Mouse (Mus musculus): Measurements from ENCODE around the gene Dgki. TPM values are rescaled to one million over a fixed set of nuclear protein-coding genes. Genes with fewer than 3 reads are reported as not detected.

Dgki gene
- not detected in 2 replicates for polyA plus RNA-seq (2012; ENCODE audit: insufficient read depth, insufficient read length, missing spikeins)

DNA sequence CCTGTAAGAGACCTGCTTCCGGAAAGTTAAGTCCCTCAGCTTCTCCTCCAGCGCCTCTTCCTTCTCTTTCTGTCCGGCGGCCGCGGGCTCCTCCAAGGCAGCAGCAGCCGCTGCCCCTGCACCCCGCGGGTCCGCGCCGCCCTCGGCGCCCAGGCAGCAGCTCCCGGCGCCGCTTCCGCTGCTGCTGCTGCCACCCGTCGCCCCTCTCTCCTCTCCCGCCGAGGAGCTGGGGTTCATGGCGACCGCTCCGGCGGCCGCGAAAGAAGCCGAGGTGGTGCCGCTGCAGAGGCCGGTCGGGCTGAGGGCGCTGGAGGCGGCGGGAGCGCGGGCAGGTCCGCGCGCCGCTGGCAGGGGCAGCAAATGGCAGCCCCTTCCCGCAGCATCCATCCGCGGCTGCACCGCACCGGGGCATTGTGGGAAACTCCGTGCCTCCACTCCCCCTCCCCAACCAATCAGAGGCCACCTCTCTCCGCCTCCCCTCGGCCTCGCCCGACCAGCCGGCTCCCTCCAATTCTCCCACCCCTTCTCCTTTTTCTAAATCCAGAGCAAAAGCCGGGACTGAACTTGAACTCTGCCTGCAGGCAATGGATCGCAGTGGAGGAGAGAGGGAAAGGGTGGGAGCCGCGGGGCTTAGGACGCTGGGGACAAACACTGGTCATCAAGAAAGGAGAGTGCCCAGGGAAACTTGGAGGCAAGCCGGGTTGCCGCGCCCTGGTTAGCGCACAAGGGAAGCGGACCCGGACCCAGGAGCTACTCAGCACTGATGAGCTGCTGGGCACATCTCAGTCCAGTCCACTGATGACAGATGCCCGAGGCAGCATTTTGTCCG, at the start of gene Dgki:
Dgki (minus strand) TSS at position 623 of the 829 bp plus-strand sequence.
- Histone ChIP-seq H3K4me3 (ENCODE audit: insufficient read depth, low read length) (peak within 1 kb of the TSS; percentile 17; the same call in 1 of the 2 replicates), H3K4me1 (ENCODE audit: control insufficient read depth, insufficient read depth, low read length) (no peaks in the 10 kb centered on the region), H3K27ac (ENCODE audit: insufficient read depth, low read depth, low read length) (no peak within 1 kb of the TSS)
- TF ChIP-seq CTCF (IDR thresholded peaks at IDR 0.05; ENCODE audit: low read depth, low read length) (no peak), POLR2A (IDR thresholded peaks at IDR 0.05; ENCODE audit: borderline replicate concordance, low read depth, low read length) (no peak)

- TF ChIP-seq CTCF (IDR thresholded peaks at IDR 0.05; ENCODE audit: low read depth, low read length) (no peak), POLR2A (IDR thresholded peaks at IDR 0.05; ENCODE audit: borderline replicate concordance, low read depth, low read length) (no peak)
- Histone ChIP-seq H3K27ac (ENCODE audit: insufficient read depth, low read depth, low read length) (no peak overlapping the region), H3K4me1 (ENCODE audit: control insufficient read depth, insufficient read depth, low read length) (no peaks in the 10 kb centered on the region), H3K4me3 (ENCODE audit: insufficient read depth, low read length) (no peak overlapping the region)
Measured at GRCm38 (mm10) chr6:37347606-37348005, 47.6 kb upstream of the Dgki start.

- Histone ChIP-seq H3K27ac (ENCODE audit: insufficient read depth, low read depth, low read length) (no peak overlapping the region), H3K4me3 (ENCODE audit: insufficient read depth, low read length) (no peak overlapping the region), H3K4me1 (ENCODE audit: control insufficient read depth, insufficient read depth, low read length) (peaks cover 4% of the 10 kb centered on the region; the same call in 1 of the 2 replicates)
- TF ChIP-seq CTCF (IDR thresholded peaks at IDR 0.05; ENCODE audit: low read depth, low read length) = no peak
- TF ChIP-seq POLR2A (IDR thresholded peaks at IDR 0.05; ENCODE audit: borderline replicate concordance, low read depth, low read length) = no peak
Measured at GRCm38 (mm10) chr6:37338055-37338454, 38.1 kb upstream of the Dgki start.

GRCm38 (mm10) chr6:37336831-37337260, 36.9 kb upstream of the Dgki start:
- TF ChIP-seq CTCF (IDR thresholded peaks at IDR 0.05; ENCODE audit: low read depth, low read length) (no peak), POLR2A (IDR thresholded peaks at IDR 0.05; ENCODE audit: borderline replicate concordance, low read depth, low read length) (no peak)
- Histone ChIP-seq H3K4me1 (ENCODE audit: control insufficient read depth, insufficient read depth, low read length) (peaks cover 4% of the 10 kb centered on the region; the same call in 1 of the 2 replicates), H3K27ac (ENCODE audit: insufficient read depth, low read depth, low read length) (no peak overlapping the region), H3K4me3 (ENCODE audit: insufficient read depth, low read length) (no peak overlapping the region)

DNA sequence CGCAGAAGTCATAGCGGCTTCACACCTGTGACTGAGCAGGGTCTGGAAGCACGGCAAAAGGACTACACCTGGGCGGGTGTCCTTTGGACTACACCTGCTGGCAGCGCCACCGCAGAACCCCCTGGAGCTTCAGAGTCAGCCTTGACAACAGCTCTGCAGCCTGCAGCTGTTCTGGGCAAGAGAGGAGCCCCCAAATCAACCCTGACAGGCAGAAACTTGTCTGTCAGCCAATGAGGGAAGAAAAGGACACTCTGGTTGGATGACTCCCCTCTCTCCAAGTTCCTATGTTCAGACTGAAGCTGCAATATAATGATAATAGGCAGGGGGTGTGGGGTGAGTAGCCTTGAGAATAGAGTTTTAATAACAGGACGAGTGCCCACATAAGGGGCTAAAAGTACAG, 36.4 kb upstream of the Dgki start:
- no peak overlapping the region for H3K27ac ChIP-seq (ENCODE audit: insufficient read depth, low read depth, low read length)
- H3K4me3 ChIP-seq (ENCODE audit: insufficient read depth, low read length) = no peak overlapping the region
- no peak for TF ChIP-seq POLR2A (IDR thresholded peaks at IDR 0.05; ENCODE audit: borderline replicate concordance, low read depth, low read length)
- no peak for TF ChIP-seq CTCF (IDR thresholded peaks at IDR 0.05; ENCODE audit: low read depth, low read length)
- H3K4me1 ChIP-seq (ENCODE audit: control insufficient read depth, insufficient read depth, low read length) = peaks cover 4% of the 10 kb centered on the region; the same call in 1 of the 2 replicates

DNA sequence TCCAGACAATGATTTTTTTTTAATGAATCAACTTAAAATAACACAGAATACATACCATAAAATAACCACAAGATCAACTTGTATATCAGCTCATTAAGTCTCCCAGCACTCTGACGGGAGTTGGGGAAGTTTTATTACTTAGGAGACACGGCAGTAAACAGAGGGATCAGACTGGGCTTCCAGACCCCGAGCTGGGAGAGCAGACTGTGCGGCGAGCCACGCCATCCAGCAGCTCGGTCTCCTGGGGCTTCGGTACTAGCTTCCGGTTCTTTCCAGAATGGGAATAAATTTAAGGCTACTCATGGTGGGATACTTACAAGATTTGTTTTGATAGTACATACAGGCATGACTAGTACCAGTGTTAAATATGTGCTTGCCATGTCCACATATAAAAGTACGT, 32.9 kb upstream of the Dgki start:
- no peak for TF ChIP-seq POLR2A (IDR thresholded peaks at IDR 0.05; ENCODE audit: borderline replicate concordance, low read depth, low read length)
- no peak for TF ChIP-seq CTCF (IDR thresholded peaks at IDR 0.05; ENCODE audit: low read depth, low read length)
- H3K4me3 ChIP-seq (ENCODE audit: insufficient read depth, low read length) = no peak overlapping the region
- no peaks in the 10 kb centered on the region for H3K4me1 ChIP-seq (ENCODE audit: control insufficient read depth, insufficient read depth, low read length)
- H3K27ac ChIP-seq (ENCODE audit: insufficient read depth, low read depth, low read length) = no peak overlapping the region

- TF ChIP-seq CTCF (IDR thresholded peaks at IDR 0.05; ENCODE audit: low read depth, low read length) (no peak), POLR2A (IDR thresholded peaks at IDR 0.05; ENCODE audit: borderline replicate concordance, low read depth, low read length) (no peak)
- Histone ChIP-seq H3K4me1 (ENCODE audit: control insufficient read depth, insufficient read depth, low read length) (no peaks in the 10 kb centered on the region), H3K4me3 (ENCODE audit: insufficient read depth, low read length) (no peak overlapping the region), H3K27ac (ENCODE audit: insufficient read depth, low read depth, low read length) (no peak overlapping the region)
Measured at GRCm38 (mm10) chr6:37329901-37330864, 30.2 kb upstream of the Dgki start.

DNA sequence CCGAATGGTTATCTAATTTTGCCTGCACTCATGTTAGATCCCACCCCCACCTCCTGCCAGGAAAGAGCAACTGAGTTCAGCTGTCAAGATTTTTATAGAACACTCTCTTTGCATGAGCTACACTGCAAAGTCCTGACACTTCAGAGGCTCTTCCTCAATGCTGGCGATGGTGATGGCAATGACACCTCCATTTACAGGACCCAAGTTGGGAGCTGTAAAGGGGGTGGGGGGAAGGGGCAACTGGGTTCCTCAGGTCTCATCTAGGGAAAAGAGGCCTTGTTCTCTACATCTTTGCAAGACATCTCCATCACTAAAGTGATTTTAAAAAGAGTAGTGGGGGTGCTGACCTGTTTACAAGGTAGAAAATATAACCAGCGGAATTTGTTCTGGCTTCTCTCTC, 29.4 kb upstream of the Dgki start:
- TF ChIP-seq POLR2A (IDR thresholded peaks at IDR 0.05; ENCODE audit: borderline replicate concordance, low read depth, low read length) (no peak), CTCF (IDR thresholded peaks at IDR 0.05; ENCODE audit: low read depth, low read length) (no peak)
- H3K4me1 ChIP-seq (ENCODE audit: control insufficient read depth, insufficient read depth, low read length) = no peaks in the 10 kb centered on the region

DNA sequence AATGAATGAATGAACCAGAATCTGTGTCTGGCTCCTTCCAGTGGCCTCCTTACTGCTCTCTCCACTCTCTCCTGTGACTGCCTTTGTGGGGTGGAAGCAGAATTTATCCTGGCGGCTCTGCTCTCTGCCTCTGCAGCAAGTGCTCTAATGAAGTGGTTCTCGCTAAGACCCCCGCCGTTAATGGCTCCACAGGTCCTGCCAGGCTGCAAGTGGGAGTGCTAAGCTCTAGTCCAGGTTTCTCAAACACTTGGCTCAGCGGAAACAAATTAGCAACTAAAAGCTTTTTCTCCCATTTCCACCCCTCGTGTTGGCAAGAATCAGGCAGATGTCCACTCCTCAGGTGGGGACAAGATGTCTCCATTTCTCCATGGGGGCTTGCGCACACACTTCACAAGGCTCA, 28.7 kb upstream of the Dgki start:
- Histone ChIP-seq H3K27ac (ENCODE audit: insufficient read depth, low read depth, low read length) (no peak overlapping the region), H3K4me3 (ENCODE audit: insufficient read depth, low read length) (no peak overlapping the region), H3K4me1 (ENCODE audit: control insufficient read depth, insufficient read depth, low read length) (no peaks in the 10 kb centered on the region)
- TF ChIP-seq CTCF (IDR thresholded peaks at IDR 0.05; ENCODE audit: low read depth, low read length) (no peak), POLR2A (IDR thresholded peaks at IDR 0.05; ENCODE audit: borderline replicate concordance, low read depth, low read length) (no peak)

More for the DNA sequence above, 29.4 kb upstream of the Dgki start:
- H3K27ac ChIP-seq (ENCODE audit: insufficient read depth, low read depth, low read length) = no peak overlapping the region
- no peak overlapping the region for H3K4me3 ChIP-seq (ENCODE audit: insufficient read depth, low read length)
